Mouse (Mus musculus) lung, adult 2 months (tissue): ENCODE results near the gene Fam234a.

Experiments
- CTCF ChIP-seq: fragments of 200-500 bp; IDR thresholded peaks from 2 replicates; pipeline ENCODE4 v1.5.1; 2011; ENCODE audit warnings: mild to moderate bottlenecking, low read length, control low read depth; ENCODE audit not compliant: insufficient read depth
- POLR2A ChIP-seq: fragments of 200-500 bp; IDR thresholded peaks from 2 replicates; pipeline ENCODE4 v1.6.1; 2011; ENCODE audit warnings: low read depth, mild to moderate bottlenecking, control low read depth, low read length, borderline replicate concordance; ENCODE audit errors: extremely low read depth

GRCm38 (mm10) chr17:26200831-26201705, 43.0 kb downstream of the Fam234a start:
- TF ChIP-seq POLR2A (no peak), CTCF (no peak)
